Mouse (Mus musculus) small intestine, adult 2 months (tissue): ENCODE measurements at regions not wholly inside any gene's neighbourhood (a gene's known extent, or its start where the extent isn't known, plus 50 kb on each side); places are given as distances from the start of the nearest gene placed in this dataset.

Source experiments
- CTCF ChIP-seq: fragments of 200-500 bp; IDR thresholded peaks from 2 replicates; pipeline ENCODE4 v1.5.1; 2012; ENCODE audit warnings: low read depth, mild to moderate bottlenecking, control low read depth, inconsistent platforms, low read length, moderate library complexity, mixed read lengths; ENCODE audit not compliant: insufficient replicate concordance, insufficient read length; ENCODE audit errors: extremely low read depth
- POLR2A ChIP-seq: fragments of 200-500 bp; IDR thresholded peaks from 2 replicates; pipeline ENCODE4 v1.6.1; 2012; ENCODE audit warnings: low read depth, mild to moderate bottlenecking, control low read depth, inconsistent platforms, low read length, moderate library complexity

- TF ChIP-seq POLR2A (no peak), CTCF (no peak)
These were observed 76.3 kb downstream of the Nr2f2 start for GRCm38 (mm10) chr7:70290277-70290676.
